Mouse (Mus musculus): Measurements from ENCODE around the gene Lgi1.

- TF ChIP-seq CTCF (IDR thresholded peaks at IDR 0.05; ENCODE audit: borderline replicate concordance, control insufficient read depth, extremely low read depth, insufficient read depth, low read length, poor library complexity) (no peak), POLR2A (IDR thresholded peaks at IDR 0.05; ENCODE audit: control insufficient read depth, extremely low read depth, insufficient read depth, low read length, poor library complexity) (no peak)
These were observed 18.8 kb upstream of the Lgi1 start for GRCm38 (mm10) chr19:38245361-38246176.
